Mouse (Mus musculus): Measurements from ENCODE around the gene H2-Oa.
"Not testable (repeated sequence)": the region's sequence is repeated elsewhere in the genome, so short reads cannot be mapped to it uniquely, and the experiment has no call there.

The H2-Oa gene

DNA sequence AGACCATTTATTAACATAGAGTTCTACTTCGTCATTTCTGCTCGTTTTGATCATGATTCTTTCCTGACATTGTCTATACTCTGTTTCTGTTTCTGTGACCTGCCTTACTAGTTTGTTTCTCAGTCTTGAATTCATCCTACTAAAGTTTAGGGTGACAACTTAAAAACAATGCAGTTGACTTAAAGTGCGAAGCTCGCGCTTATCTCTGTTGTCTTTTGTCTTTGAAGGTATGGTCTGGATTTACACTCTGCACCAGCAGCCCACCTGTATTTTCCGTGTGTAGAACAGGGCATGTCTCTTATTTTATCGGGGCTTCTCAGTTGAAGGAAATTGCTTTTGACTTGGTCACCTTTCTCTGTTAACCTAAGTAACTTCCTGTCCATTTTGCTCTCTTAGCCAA, 31.0 kb downstream of the H2-Oa start:
- DNase-seq = no peak

GRCm38 (mm10) chr17:34123518-34123917, 31.4 kb downstream of the H2-Oa start:
- DNase-seq = peak; percentile 45

GRCm38 (mm10) chr17:34124649-34125048, 32.5 kb downstream of the H2-Oa start:
- no peak for DNase-seq

GRCm38 (mm10) chr17:34126826-34127420, 34.8 kb downstream of the H2-Oa start:
- DNase-seq = peak; percentile 34

DNA sequence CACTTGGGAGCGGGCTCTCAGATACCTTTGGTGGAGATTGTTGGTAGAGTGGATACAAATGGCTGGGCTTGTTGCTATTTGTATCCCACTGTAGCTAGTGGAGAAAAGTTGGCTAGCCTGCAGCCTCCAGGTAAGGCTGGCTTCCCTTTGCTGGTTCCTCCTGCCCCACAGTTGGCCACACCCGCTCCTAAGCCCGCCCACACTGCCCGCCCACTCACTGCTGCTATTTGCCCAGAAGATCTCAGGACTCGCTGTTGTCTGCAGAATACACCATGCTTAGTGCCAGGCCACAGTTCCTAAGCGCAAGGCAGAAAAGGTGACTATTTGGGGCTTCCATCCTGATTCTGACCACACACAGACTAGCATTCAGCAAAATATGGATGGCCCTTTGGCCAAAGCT, 35.3 kb downstream of the H2-Oa start:
- peak; percentile 82 for DNase-seq

DNA sequence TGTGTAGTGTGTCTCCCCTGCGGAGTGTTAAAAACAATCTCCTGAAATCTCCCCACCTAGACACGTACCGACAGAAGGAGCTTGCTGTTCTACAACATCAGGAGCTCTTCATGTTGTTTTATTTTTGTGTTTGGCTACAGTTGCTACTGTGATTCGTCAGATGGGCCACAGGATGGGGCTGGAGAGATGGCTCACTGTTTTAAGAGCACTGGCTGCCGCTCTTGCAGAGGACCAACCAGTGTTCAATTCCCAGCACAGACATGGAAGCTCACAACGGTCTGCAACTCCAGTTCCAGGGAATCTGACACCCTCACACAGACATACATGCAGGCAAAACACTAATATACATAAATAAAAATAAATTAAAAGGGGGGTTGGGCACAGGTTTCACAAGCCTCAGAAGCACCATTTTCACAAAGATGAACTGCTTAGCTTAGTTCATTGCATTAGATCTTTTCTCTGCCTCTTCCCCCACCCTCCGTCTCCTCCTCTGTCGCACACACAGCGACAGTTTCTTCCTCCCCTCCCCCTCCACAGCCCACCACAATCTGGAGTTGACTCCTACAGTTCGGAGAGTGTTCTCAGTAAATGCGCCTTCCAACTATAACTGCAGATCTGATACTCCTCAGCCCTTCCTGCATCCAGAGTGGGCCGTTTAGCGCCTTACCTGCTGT, 36.3 kb downstream of the H2-Oa start:
- no peak for DNase-seq

GRCm38 (mm10) chr17:34128944-34129791, 37.0 kb downstream of the H2-Oa start:
- DNase-seq = no peak

DNA sequence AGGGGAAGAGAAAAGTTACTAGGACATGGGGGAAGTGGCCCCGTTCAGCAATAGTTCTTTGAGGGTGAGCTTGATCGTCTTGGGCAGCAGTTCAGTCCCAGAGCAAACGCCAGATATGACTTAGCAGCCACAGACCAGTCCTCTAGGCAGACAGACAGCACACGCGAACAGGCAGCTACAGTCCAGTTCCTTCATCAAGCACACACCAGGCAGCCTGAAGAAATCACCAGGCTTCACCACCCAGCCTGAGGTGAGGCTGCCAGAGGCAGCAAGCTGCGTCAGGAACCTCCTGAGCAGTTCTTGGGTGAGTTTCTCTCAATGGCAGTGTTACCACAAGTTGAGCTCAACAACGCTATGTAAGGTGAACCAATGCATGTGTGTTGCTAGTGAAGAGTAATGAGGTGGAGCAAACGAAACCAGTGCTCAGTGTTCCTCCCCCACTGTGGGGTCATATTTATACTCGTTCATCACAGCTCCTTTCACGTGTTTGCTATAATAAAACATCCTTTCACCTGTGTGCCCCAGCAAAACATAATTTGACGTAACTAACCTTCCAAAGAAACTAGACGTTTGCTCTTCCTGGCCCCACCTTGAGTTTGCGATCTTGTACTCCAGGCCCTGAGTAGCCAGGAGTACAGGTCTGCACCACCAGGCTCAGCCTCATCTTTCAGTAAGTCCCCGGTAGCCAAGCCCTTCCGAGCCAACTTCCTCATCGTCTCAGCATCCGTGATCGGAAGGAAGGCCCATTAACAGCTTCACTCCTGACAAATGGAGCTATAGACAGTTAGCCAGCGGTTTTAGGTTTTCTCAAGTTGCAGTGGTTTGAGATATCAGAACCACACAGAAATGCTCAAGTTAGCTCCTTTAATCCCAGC, 38.2 kb downstream of the H2-Oa start:
- no peak for DNase-seq

- DNase-seq = no peak
Observed at GRCm38 (mm10) chr17:34131911-34132310, 39.8 kb downstream of the H2-Oa start.

GRCm38 (mm10) chr17:34133289-34133688, 41.1 kb downstream of the H2-Oa start:
- no peak for DNase-seq

- DNase-seq = no peak
Observed at GRCm38 (mm10) chr17:34134451-34134850, 42.3 kb downstream of the H2-Oa start.

DNA sequence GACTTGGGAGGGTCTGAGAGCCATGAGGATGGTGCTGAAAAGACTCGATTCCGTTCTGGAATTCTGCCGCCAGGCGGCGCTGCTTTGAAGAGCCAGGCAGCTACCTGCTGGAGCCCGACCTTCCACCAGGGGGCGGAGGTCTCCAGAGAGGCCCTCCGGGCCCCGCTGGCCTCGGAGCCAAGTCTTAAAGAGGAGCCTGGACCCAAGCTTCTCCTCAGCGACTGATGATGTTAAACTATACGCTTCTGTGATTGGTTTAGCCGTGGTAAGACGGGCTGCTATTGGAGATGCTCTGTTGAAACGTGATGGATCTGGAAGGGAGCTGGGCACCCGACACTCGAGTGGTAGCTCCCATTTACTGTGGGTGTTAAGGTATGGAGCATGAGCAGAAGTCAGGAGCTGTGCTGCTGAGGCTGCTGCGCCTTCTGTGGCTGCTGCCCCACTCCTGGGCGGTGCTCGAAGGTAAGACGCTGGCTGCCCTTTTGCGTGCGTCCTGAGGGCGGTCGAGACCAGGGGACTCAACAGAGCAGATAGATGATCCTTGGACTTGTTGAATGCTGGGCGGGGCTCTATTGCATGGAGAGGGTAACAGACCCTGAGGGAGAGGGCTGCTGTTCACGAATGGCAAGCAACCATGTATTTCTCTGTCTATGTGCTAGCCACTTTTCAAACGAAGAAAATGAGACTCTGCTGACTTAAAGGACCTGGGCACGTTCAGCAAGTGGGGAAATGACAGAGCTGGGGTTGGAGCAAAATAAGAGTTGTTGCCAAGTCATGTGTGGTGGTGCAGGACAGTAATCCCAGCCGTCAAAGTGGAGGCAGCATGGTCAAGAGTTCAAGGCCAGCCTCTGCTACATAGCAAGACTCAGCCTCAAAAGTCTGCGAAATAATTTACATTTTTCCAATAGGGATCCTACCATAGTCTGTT, 43.4 kb downstream of the H2-Oa start:
- DNase-seq = peak; percentile 100

DNA sequence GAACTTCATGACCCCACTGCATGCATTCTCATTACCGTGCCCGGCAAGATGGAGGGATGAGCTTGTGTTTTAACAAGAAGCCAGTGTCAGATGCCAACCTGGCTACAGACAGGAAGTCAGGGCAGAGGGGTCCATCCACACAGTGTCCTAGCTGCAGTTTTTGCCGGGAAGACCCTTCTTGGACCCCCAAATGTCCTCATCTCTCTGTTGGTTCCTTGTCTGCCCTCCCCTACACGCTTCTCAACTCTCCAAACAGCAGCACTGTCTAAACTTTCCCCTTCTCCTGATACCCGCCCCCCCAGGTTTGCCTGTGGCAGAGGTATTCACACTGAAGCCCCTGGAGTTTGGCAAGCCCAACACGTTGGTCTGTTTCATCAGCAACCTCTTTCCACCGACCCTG, 45.5 kb downstream of the H2-Oa start:
- no peak for DNase-seq

DNA sequence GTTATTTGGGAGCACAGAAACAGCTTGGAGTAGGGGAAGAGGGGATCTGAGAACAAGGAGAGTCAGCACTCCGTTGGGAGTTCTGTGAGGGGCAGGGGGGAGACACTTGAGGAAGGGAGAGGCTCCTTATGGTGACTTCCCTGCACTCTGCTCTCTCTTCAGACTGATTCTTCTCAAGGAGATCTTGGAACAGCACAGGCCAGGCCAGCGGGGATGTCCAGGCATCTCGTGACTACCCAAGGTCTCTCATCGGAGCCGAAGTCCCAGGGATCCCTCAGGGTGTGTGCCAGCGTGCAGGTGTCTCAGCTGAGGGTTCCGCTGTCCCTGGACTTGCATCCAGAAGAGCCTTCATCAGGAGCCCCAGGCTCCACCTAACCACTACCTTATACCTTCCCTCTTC, 46.5 kb downstream of the H2-Oa start:
- DNase-seq = no peak

GRCm38 (mm10) chr17:34139416-34139815, 47.3 kb downstream of the H2-Oa start:
- DNase-seq = peak; percentile 45

GRCm38 (mm10) chr17:34140240-34140639, 48.1 kb downstream of the H2-Oa start:
- no peak for DNase-seq

DNA sequence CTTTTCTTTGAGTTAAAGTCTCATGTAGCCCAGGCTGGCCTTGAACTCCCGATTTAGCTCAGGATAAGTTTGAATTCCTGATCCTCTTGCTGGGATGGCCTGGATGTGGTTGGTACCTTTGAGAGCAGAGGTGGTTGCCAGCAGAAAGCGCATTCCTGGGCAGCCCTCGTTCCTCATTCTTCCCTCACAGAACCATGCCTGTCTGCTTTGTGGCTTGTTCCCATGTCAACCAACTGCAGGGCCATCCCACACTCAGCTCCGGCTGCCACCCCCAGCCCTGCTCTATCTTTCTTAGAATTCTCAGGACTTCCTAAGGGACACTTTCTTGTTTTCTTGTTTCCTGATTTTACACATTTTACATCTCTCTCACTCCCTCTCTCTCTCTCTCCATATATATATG, 49.3 kb downstream of the H2-Oa start:
- no peak for DNase-seq

GRCm38 (mm10) chr17:34142456-34143010, 50.4 kb downstream of the H2-Oa start:
- DNase-seq = no peak

DNA sequence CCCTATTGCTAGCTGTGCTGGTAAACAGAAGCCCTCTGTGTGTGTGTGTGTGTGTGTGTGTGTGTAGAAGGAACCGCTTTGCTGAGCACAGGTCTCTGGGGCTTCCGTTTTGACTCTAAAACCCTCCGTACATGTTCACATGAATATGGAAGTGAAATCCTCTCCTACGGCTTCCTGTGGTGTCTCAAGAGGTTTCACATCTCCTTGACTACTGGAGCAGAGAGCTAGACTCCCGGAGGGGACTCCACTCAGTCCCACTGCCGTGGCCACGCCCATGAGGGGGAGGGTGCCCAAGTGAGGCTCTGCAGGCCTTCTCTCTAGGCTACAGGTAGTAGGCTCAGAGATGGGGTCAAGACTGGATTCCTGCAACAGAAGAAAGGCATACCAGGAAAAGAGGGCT, 50.9 kb downstream of the H2-Oa start, which contains the start of gene H2-DMb2:
Gene H2-DMb2, plus strand, starts transcription at position 275 of the 400 bp plus-strand sequence.
- DNase-seq = peak; percentile 51

GRCm38 (mm10) chr17:34143461-34143860, 51.3 kb downstream of the H2-Oa start:
- no peak for DNase-seq

GRCm38 (mm10) chr17:34144221-34144620, 52.1 kb downstream of the H2-Oa start:
- DNase-seq = not testable (repeated sequence)
